25 mouse cellular contexts compared by ENCODE assay signal in genomic region chr14:27784826-27785225, GRCm38 (mm10).
"Had no signal": no experiment of that assay in that cellular context is flagged by ENCODE, and none has a peak within 500 bp of the region (broad histone marks: within the 10 kb centered on the region; RNA-seq: fewer than 3 reads in every experiment).

No protein-coding gene starts in this region.

- H3K27ac ChIP-seq: heart, adult 2 months; heart, embryonic 13.5 days; heart, embryonic 15.5 days; hindbrain, embryonic 13.5 days; hindbrain, embryonic 15.5 days; hindbrain, postnatal 0 days; kidney, embryonic 15.5 days; kidney, postnatal 0 days; limb, embryonic 13.5 days; limb, embryonic 15.5 days; liver, embryonic 12.5 days; liver, embryonic 14.5 days had no signal

- H3K4me1 ChIP-seq: heart, embryonic 15.5 days; hindbrain, embryonic 13.5 days; hindbrain, embryonic 15.5 days; kidney, embryonic 15.5 days had no signal

- H3K4me3 ChIP-seq: heart, adult 2 months; heart, embryonic 13.5 days; heart, embryonic 15.5 days; hindbrain, embryonic 13.5 days; hindbrain, embryonic 15.5 days; kidney, embryonic 15.5 days; limb, embryonic 13.5 days; limb, embryonic 15.5 days; liver, embryonic 12.5 days had no signal

- DNase-seq: gastrocnemius, postnatal 14 days; gastrocnemius, postnatal 36 days; heart, adult 11 months; heart, adult 2 months; heart, postnatal 14 days; heart, postnatal 36 days; kidney, adult 11 months; kidney, adult 2 months; kidney, adult 9 months; kidney, postnatal 14 days; kidney, postnatal 36 days; layer of hippocampus, adult 9-11 months; layer of hippocampus, postnatal 36 days; left cerebral cortex, postnatal 4 days had no signal

- H3K27me3 ChIP-seq: heart, embryonic 13.5 days; heart, embryonic 15.5 days; hindbrain, embryonic 13.5 days; hindbrain, embryonic 15.5 days; kidney, embryonic 15.5 days; limb, embryonic 13.5 days; limb, embryonic 15.5 days; liver, embryonic 12.5 days had no signal
